Mouse (Mus musculus) T-helper 1 cell (primary cell): ENCODE data around the gene Il1rl2.
"Not testable (repeated sequence)": the region's sequence is repeated elsewhere in the genome, so short reads cannot be mapped to it uniquely, and the experiment has no call there.

Source experiments
- in situ Hi-C: fragments of 300-600 bp; cut with MboI, MseI; formaldehyde crosslinking; loops from one replicate; pipeline ENCODE4 v1.15.1; 2025; ENCODE audit warnings: high pct_unique_total_duplicates

Il1rl2 gene

GRCm38 (mm10) chr1:40324457-40324856 lies at the start of gene Il1rl2:
Il1rl2 (plus strand) TSS chr1:40324610.
- in situ Hi-C loops, result no loop called here

GRCm38 (mm10) chr1:40275285-40276013 lies 49.0 kb upstream of the Il1rl2 start:
- in situ Hi-C loops, result no loop called here

DNA sequence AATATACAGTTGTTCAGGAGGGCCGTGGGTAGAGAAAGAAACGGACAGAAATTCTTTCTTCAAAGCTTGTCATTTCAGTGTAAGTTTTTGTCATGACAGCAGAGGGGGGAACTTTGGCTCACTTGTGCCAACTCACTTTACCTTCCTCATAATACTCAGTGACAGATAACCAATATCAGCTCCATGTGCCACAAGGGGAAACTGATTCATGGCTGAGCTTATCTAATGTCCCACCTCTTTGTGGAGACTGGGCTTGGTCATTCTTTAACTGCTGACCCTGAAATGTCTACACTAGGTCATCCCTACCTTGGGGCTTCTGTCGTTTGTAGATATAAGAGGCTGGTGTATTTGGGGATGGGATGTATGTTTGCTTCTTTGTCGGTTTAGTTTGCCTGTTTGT lies 46.5 kb upstream of the Il1rl2 start:
- in situ Hi-C loops, result no loop called here

- in situ Hi-C loops, result no loop called here
These were observed 45.7 kb upstream of the Il1rl2 start for GRCm38 (mm10) chr1:40278720-40279119.

- in situ Hi-C loops, result no loop called here
These were observed 45.1 kb upstream of the Il1rl2 start for GRCm38 (mm10) chr1:40279182-40279743.

GRCm38 (mm10) chr1:40281950-40282349 lies 42.5 kb upstream of the Il1rl2 start:
- in situ Hi-C loops, result no loop called here

DNA sequence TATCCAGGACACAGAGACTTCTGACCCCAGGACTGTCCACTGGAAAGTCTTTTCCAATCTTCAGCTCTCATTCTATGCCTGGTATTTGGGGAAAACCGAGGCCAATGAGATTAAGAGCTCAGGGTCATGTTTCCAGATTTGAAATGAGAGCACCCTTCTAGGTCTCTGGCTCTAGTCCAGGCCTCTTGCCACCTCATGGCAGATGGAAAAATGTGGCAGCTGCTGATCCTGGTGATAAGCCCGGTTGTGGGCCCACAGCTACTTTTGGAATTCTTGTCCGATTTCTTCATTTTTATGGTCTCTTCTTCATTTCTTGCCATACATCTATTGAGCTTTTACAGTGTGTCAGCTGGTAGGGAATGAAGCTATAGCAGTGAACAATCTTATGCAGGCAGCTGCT lies 42.0 kb upstream of the Il1rl2 start:
- in situ Hi-C loops, result no loop called here

GRCm38 (mm10) chr1:40283995-40284394 lies 40.4 kb upstream of the Il1rl2 start:
- in situ Hi-C loops, result no loop called here

GRCm38 (mm10) chr1:40290489-40291255 lies 33.7 kb upstream of the Il1rl2 start:
- in situ Hi-C loops, result no loop called here

DNA sequence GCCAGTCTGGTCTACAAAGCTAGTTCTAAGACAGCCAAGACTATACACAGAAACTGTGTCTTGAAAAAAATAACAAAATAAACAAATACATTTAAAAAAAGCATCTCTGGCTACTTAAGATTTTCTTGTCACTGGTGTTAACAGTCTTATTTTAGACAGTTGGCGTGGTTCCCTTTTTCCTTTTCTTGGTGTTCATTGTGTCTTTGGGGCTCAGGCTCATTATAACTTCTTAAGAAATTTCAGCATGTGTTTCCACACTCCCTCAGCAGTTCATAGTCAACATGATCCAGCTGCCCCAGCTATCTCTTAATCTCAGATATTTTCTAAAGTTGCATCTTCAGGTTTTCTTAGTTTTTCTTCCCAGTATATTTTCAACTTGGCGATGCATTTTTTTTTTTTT lies 32.2 kb upstream of the Il1rl2 start:
- in situ Hi-C loops, result no loop called here

DNA sequence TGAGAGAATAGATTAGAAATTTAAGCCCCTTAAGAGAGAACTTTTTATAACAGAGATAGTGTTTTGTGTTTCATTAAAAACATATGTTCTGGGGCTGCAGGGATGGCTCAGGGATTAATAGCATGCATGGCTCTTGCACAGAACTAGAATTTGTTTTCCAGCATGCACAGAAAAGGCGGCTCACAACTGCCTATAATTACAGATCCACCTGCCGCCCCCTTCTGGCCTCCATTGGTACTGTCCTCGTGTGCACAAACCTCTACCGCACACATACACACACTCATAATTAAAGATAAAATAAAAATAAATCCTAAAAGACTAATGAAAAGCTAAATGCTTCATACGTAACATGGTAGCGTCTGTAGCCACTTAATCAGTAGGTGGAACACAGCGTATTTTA lies 30.5 kb upstream of the Il1rl2 start:
- in situ Hi-C loops, result no loop called here

- in situ Hi-C loops, result no loop called here
These were observed 29.6 kb upstream of the Il1rl2 start for GRCm38 (mm10) chr1:40294824-40295223.

DNA sequence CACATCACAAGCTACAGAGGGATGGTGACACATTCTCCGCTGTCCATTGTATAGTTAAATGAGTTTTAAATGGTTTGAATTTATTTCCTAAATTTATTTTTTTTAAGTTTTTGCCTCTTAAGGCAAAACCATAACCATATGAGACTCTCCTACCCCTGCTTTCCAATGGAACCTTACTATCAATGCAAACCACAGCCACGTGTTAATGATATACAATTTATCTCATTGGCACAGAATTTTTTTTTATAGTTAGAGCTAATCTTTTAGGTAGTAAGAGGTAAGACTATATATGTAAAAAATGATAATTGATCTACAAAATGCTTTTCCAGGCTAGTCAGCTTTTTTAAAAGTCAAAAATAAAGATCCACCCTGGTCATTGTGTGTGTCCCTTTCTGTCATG lies 26.4 kb upstream of the Il1rl2 start:
- in situ Hi-C loops, result no loop called here

DNA sequence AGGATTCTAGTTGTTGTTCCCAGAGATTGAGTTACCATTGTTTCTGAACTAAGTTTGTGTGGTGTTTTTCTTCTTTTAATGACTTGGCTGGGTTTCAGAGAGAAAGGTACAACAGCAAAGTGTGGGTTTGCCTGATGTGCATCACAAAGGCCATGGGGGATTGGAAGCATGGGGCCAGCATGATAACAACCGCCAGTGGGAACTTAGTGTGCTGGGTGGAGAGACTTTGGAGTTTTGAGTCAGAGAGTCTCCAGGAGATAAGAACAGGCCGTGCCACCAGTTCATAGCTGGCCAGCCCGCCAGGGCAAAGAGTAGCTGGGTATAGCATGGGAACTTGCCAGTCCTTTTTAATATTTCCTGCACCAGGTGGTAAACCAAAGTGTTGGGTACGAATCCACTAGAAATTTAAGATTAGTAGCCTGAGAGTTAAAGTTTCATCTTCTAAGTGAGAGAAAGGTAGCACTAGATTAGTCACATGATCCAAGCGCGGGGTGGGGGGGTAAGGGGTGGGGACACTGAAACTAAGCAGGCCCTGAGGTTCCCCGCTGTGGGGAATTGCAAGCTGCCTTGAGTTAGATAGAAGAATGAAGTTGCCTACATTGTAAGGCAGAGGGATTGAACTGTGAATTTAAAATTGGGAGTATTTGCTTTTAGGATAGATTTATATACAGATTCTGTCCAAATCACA lies 21.1 kb upstream of the Il1rl2 start:
- in situ Hi-C loops, result no loop called here

GRCm38 (mm10) chr1:40304321-40304720 lies 20.1 kb upstream of the Il1rl2 start:
- in situ Hi-C loops, result not testable (repeated sequence)

DNA sequence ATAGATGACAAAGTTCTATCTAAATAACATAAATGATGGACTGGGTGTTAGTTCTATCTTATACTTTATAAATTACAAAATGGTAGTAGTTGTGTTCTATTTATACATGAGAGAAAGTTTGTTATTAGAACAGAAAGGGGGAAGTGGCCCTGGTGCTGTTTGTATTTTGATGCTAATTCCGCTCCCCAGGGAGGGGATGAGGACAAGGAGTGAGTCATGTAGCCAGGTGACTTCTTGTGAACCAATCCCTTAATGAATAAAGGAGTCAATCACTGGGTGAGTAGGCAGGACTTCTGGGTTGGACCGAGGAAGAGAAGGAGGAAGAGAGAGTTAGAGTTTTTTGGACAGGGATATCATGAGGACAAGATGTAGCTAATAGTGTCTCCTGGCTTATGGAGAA lies 18.3 kb upstream of the Il1rl2 start:
- in situ Hi-C loops, result no loop called here

GRCm38 (mm10) chr1:40311123-40311522 lies 13.3 kb upstream of the Il1rl2 start:
- in situ Hi-C loops, result no loop called here

GRCm38 (mm10) chr1:40311625-40312024 lies 12.8 kb upstream of the Il1rl2 start:
- in situ Hi-C loops, result no loop called here

DNA sequence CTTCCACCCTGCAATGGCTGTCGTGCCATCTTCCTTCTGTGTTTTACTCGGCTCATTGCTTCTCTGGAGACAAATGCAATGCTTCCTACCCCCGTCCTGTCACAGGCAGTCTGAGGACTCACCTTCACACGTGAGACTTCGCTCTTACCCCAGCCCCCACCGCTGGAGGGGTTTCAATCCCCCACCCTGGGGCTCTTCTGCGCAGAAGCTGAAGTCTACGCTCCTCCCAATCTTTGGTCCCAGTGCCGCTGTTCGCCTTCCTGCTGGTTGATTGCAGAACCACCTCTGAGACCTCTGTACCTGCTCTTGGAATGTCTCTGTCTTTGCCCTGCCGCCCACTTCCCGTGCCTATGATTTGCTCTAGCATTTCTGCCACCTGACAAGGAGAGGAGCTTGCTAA lies 10.4 kb upstream of the Il1rl2 start:
- in situ Hi-C loops, result no loop called here

DNA sequence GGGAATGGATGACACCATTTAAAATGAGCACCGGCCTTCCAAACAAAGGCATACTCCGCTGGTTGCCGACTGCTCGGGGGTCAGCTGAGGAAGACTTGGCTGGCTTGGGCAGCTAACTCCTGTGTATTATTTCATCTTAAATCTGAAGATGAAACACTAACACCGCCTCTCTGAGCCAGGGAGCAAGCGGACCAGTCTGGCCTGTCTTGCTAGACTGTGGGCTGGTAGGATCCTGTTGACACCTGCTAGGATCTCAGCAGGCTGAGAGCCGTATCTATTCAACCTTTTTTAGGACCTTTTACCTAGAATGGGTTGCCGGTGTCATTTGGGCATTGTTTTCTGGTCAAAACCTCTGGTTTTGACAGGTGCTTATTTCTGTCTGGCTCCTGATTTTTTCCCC lies 6.8 kb upstream of the Il1rl2 start:
- in situ Hi-C loops, result no loop called here

GRCm38 (mm10) chr1:40321824-40322223 lies 2.6 kb upstream of the Il1rl2 start:
- in situ Hi-C loops, result no loop called here

- in situ Hi-C loops, result no loop called here
These were observed 1.9 kb upstream of the Il1rl2 start for GRCm38 (mm10) chr1:40322543-40322942.
